Mouse (Mus musculus) mouse embryonic stem cell (cell line): ENCODE measurements around the gene Gm10409.
"Not testable (repeated sequence)": the region's sequence is repeated elsewhere in the genome, so short reads cannot be mapped to it uniquely, and the experiment has no call there.

Experiments used
- in situ Hi-C, 2 experiments: fragments of 300-500 bp; cut with MboI; formaldehyde crosslinking; loops; 1 replicate in 1 of 2; 3 replicates in 1 of 2; pipeline ENCODE4 v1.14.3; 2019 to 2020; ENCODE audit warnings: low sequenced_read_pairs in 2 of 2, low pct_unique_long_range_greater_than_20kb in 1 of 2, mixed read lengths in 1 of 2; ENCODE audit not compliant: unreplicated experiment in 1 of 2

The Gm10409 gene

DNA sequence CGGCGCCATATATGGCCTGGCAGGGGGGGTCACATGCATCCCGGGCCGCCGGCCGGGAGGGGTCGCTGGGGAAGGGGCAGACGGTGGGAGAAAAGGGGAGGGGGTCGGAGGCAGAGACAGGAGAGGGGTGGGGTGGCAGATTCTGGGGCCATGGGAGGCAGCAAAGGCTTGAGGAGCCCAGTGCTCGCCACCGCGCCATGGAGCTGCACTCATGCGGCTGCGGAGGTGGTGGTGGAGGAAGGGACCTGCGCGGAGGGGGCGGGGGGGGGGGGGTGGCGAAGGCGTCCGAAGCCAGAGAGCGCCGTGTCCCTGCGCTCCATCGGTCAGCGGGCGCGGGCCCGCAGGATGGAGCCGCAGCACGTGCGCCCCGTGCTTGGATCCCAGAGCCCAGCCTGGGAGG, at the start of gene Gm10409:
TSS of gene Gm10409 (plus strand) at position 301 of the 400 bp plus-strand sequence.
- in situ Hi-C loops, result not testable (repeated sequence)

DNA sequence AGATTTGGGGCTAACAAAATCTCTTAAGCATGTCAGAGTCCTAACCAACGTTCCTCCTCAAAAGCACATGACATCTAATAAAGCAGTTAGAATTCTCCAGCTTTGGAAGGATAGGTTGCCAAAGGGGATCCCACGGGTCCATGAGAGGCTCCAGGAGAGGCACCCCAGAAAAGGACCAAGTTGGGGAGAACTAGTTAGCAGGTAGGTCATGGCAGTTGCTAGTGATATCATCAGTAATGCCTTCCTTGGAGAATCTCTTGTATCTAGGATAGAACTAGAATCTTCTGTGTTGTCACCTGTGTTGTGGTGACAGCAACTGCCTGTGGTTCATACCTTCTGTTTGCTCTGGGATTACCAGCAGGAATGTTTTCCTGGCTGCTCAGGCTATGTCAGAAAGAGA, 17.6 kb upstream of the Gm10409 start, which contains the start of gene Gm10413:
TSS of gene Gm10413 (plus strand) at position 301 of the 400 bp plus-strand sequence.
- in situ Hi-C loops, result not testable (repeated sequence)

DNA sequence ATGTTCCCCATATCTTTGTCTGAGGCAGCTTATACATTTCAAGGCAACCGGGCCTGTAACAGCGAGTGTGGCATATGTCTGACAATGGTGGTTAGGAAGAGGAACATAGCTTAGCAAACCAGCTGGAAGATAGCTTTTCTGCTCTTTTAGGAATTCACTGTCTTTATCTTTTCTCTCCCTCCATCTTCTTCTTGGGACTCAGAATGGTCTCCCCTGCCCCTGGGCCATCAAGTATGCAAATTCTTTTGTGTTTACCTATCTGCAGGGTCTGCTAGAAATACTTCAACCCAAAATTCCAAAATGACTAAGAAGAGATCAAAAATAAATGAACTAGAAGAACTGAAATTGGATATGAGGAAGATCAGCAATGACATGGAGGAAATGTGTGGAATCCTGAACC, 15.4 kb downstream of the Gm10409 start, which contains the start of gene Gm3005:
TSS of gene Gm3005 (plus strand) at position 301 of the 400 bp plus-strand sequence.
- in situ Hi-C loops, result not testable (repeated sequence)

DNA sequence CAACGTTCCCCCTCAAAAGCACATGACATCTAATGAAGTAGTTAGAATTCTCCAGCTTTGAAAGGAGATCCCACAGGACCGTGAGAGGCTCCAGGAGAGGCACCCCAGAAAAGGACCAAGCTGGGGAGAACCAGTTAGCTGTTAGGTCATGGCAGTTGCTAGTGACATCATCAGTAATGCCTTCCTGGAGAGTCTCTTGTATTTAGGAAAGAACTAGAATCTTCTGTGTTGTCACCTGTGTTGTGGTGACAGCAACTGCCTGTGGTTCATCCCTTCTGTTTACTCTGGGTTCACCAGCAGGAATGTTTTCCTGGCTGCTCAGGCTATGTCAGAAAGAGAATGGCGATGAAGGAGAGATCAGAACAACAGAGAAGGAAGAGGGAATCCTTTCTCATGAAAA, 36.7 kb downstream of the Gm10409 start, which contains the start of gene Gm10408:
TSS of gene Gm10408 (plus strand) at position 301 of the 400 bp plus-strand sequence.
- in situ Hi-C loops, result not testable (repeated sequence)
